Mouse (Mus musculus) forebrain, postnatal 0 days (tissue): ENCODE measurements at regions not wholly inside any gene's neighbourhood (a gene's known extent, or its start where the extent isn't known, plus 50 kb on each side); places are given as distances from the start of the nearest gene placed in this dataset.

Source experiments
- ATAC-seq: fragments of 200-750 bp; cut with Nextera tagmentation; 2 replicates; pipeline ENCODE4 v1.8.0; 2017; ENCODE audit warnings: mild to moderate bottlenecking, moderate library complexity
- DNase-seq: peaks from one replicate; pipeline ENCODE4 v3.0.0-alpha.2; 2015
- H3K27ac ChIP-seq: fragments of 300-500 bp; sonication (generic); 2 replicates; pipeline ENCODE4 v1.5.1; 2014; ENCODE audit warnings: low read depth, mild to moderate bottlenecking, antibody characterized with exemption, low read length, moderate library complexity, mixed read lengths
- H3K27me3 ChIP-seq: fragments of 300-500 bp; sonication (generic); 2 replicates; pipeline ENCODE4 v1.6.1; 2014; ENCODE audit warnings: mild to moderate bottlenecking, low read length, mixed read lengths; ENCODE audit not compliant: insufficient read depth
- H3K36me3 ChIP-seq: fragments of 300-500 bp; sonication (generic); 2 replicates; pipeline ENCODE4 v1.6.1; 2014; ENCODE audit warnings: mild to moderate bottlenecking, moderate library complexity; ENCODE audit not compliant: insufficient read depth
- H3K4me1 ChIP-seq: fragments of 300-500 bp; sonication (generic); 2 replicates; pipeline ENCODE4 v1.6.1; 2014; ENCODE audit warnings: antibody characterized with exemption; ENCODE audit not compliant: insufficient read depth
- H3K4me2 ChIP-seq: fragments of 300-500 bp; sonication (generic); 2 replicates; pipeline ENCODE4 v1.6.1; 2014; ENCODE audit warnings: low read depth, mild to moderate bottlenecking, moderate library complexity
- H3K4me3 ChIP-seq: fragments of 300-500 bp; sonication (generic); 2 replicates; pipeline ENCODE4 v1.5.1; 2014; ENCODE audit warnings: low read depth, low read length, mixed read lengths
- H3K9ac ChIP-seq: fragments of 300-500 bp; sonication (generic); 2 replicates; pipeline ENCODE4 v1.6.1; 2014; ENCODE audit warnings: mild to moderate bottlenecking
- H3K9me3 ChIP-seq: fragments of 300-500 bp; sonication (generic); 2 replicates; pipeline ENCODE4 v1.6.1; 2016; ENCODE audit warnings: low read length
- CTCF ChIP-seq: sonication (generic); IDR thresholded peaks from 2 replicates; pipeline ENCODE4 v1.5.1; 2016; ENCODE audit warnings: antibody characterized with exemption, control low read depth, low read depth
- WGBS: fragments of 180-500 bp; shearing (Covaris S2); extraction: QIAGEN DNeasy Blood & Tissue Kit; methylation state at CpG from one replicate; pipeline ENCODE4 v1.1.7; 2014; 5-methylcytosine and 5-hydroxymethylcytosine counted together

- ATAC-seq (no peak), DNase-seq (no peak)
- no peaks in the 10 kb centered on the region for H3K27me3 ChIP-seq
- H3K4me1 ChIP-seq: no peaks in the 10 kb centered on the region
- no peak overlapping the region for H3K27ac ChIP-seq
- H3K9me3 ChIP-seq: no peaks in the 10 kb centered on the region
- no peak overlapping the region for H3K9ac ChIP-seq
- no peak for TF ChIP-seq CTCF
- no peak overlapping the region for H3K4me2 ChIP-seq
- WGBS: 71% methylated on average over 2 of the region's 2 CpGs
- H3K4me3 ChIP-seq: no peak overlapping the region
- H3K36me3 ChIP-seq: no peaks in the 10 kb centered on the region
Observed at GRCm38 (mm10) chr6:101488466-101488865, 110.8 kb upstream of the Pdzrn3 start.

- Histone ChIP-seq H3K4me3 (no peak overlapping the region), H3K4me2 (no peak overlapping the region), H3K4me1 (no peaks in the 10 kb centered on the region), H3K27ac (no peak overlapping the region), H3K36me3 (no peaks in the 10 kb centered on the region), H3K9me3 (no peaks in the 10 kb centered on the region), H3K9ac (no peak overlapping the region), H3K27me3 (no peaks in the 10 kb centered on the region)
- ATAC-seq (no peak), DNase-seq (no peak)
- 69% methylated on average over 12 of the region's 12 CpGs for WGBS
- TF ChIP-seq CTCF: no peak
Observed at GRCm38 (mm10) chr6:101484526-101485287, 107.0 kb upstream of the Pdzrn3 start.

DNA sequence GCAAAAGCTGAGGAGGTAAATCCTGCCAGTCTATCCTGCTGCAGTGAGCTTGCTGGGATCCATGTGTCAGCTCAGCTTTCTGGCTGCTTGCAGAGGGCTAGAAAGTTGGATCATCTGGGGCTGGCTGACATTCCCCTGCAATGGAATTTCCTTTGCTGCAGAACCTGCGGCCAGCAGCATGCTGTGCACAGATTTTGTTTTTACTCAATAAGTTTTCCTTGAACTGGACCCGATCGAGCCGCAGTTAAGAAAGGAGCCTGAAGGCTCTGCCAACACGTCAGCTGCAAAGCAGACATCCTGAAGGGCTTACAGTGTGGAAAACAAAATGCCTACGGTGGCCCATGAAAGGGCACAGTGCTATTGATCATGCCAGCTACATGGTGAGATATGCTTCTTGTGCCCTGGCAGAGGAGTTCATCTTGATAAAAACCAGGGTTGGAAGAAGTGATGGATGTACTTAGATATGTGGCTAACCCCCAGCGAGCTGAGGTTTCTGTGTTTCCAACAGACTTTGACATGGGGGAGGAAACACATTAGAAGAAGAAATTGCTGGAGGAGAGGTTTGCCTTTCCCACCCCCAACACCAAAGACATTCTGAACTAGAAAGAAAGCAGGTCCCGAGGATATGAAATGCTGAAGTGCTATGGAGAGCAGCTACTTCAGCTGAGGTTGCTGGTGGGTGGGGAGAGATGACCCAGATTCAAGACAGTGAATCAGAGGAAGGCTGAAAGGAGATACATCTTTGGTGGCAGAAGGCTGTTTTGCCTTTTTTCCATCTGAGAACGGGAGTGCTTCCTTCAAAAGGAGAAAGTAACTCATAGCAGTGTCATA, 105.2 kb upstream of the Pdzrn3 start:
- 36% methylated on average over 9 of the region's 9 CpGs for WGBS
- Histone ChIP-seq H3K27ac (0 out of 2 replicates have a peak overlapping the region, but pooled peaks have one; percentile 15), H3K9ac (no peak overlapping the region), H3K27me3 (no peaks in the 10 kb centered on the region), H3K4me2 (no peak overlapping the region), H3K9me3 (no peaks in the 10 kb centered on the region), H3K4me3 (no peak overlapping the region), H3K36me3 (no peaks in the 10 kb centered on the region), H3K4me1 (no peaks in the 10 kb centered on the region)
- DNase-seq: peak; percentile 33
- ATAC-seq: peak; percentile 43
- no peak for TF ChIP-seq CTCF

- DNase-seq (no peak), ATAC-seq (no peak)
- Histone ChIP-seq H3K36me3 (no peaks in the 10 kb centered on the region), H3K4me2 (no peak overlapping the region), H3K9ac (no peak overlapping the region), H3K4me3 (no peak overlapping the region), H3K27me3 (no peaks in the 10 kb centered on the region), H3K4me1 (no peaks in the 10 kb centered on the region), H3K9me3 (no peaks in the 10 kb centered on the region), H3K27ac (no peak overlapping the region)
- no peak for TF ChIP-seq CTCF
- WGBS: 95% methylated on average over 1 of the region's 1 CpGs
Observed at GRCm38 (mm10) chr6:101473956-101474355, 96.3 kb upstream of the Pdzrn3 start.

GRCm38 (mm10) chr6:101473257-101473925, 95.7 kb upstream of the Pdzrn3 start:
- 11% methylated on average over 5 of the region's 5 CpGs for WGBS

GRCm38 (mm10) chr6:101464910-101465309, 87.2 kb upstream of the Pdzrn3 start:
- TF ChIP-seq CTCF: no peak
- H3K9ac ChIP-seq: no peak overlapping the region
- H3K36me3 ChIP-seq: no peaks in the 10 kb centered on the region
- H3K9me3 ChIP-seq: no peaks in the 10 kb centered on the region
- no peaks in the 10 kb centered on the region for H3K27me3 ChIP-seq
- ATAC-seq (no peak), DNase-seq (no peak)
- no peak overlapping the region for H3K4me3 ChIP-seq
- WGBS: 73% methylated on average over 1 of the region's 1 CpGs
- no peaks in the 10 kb centered on the region for H3K4me1 ChIP-seq
- H3K27ac ChIP-seq: no peak overlapping the region
- no peak overlapping the region for H3K4me2 ChIP-seq

More at GRCm38 (mm10) chr6:101473257-101473925, 95.7 kb upstream of the Pdzrn3 start:
- Histone ChIP-seq H3K4me3 (no peak overlapping the region), H3K4me1 (no peaks in the 10 kb centered on the region), H3K27me3 (no peaks in the 10 kb centered on the region), H3K4me2 (no peak overlapping the region), H3K36me3 (no peaks in the 10 kb centered on the region), H3K27ac (no peak overlapping the region), H3K9ac (no peak overlapping the region), H3K9me3 (no peaks in the 10 kb centered on the region)
- ATAC-seq (peak; percentile 98), DNase-seq (peak; percentile 76)
- peak; percentile 31; the same call in 1 of the 2 replicates for TF ChIP-seq CTCF
